Mouse (Mus musculus): Measurements from ENCODE around the gene Prickle2.

Gene Prickle2

DNA sequence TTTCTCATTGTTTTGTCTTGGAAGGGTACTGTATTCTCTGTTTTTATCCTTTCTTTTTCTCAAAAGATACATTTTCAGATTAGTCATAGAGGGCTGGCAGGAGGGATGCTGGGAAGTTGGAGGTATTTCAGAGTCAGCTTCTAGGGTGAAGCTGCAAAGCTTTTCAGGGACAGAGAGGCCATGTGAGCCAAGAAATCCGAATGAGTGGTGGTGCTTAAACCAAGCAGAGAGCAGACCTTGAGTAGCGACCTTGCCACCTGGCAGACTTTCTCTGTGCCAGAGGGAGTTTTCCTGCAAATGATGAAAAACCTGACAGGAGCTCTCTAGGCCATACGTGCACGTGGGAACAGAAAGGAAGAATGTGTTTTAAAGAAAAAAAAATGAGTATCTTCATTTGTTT is 130.7 kb downstream of the Prickle2 start:
- no peak for DNase-seq

DNA sequence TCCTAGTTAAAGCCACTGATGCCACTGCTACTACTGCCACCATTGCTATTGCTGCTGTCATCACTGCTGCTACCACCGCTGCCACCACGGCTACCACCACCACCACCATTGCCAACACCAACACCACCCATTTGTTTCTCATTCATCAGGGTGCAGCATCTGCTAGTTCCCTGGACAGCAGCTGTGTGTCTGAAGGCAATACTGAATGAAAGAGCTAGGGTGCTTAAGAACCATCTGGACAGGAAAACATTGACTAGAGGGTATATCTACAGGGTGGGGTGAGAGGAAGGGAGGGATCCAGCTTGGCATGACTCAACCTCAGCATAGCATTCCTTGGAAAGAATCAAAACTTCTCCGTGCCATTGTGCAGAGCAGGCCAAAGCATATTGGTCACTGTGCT is 133.8 kb downstream of the Prickle2 start:
- no peak for DNase-seq

DNA sequence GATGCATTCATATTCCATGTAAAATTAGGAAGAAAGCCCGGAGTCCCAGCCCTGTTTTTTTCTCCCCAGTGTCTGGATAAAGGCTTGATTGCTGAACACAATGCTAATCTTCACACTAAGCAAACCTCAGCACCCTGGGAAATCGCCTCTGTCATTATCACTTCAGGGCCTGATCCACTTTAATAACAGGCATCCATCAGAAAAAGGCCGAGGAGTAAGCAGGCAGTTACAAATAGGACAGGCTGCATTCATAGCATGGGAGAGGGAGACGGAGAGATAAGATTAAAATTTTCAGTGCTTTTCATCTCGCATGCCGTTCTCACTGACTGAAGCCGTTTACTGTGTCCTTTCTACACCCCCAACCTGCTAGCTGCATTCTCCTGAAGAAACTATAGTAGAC is 135.9 kb downstream of the Prickle2 start:
- no peak for DNase-seq

DNA sequence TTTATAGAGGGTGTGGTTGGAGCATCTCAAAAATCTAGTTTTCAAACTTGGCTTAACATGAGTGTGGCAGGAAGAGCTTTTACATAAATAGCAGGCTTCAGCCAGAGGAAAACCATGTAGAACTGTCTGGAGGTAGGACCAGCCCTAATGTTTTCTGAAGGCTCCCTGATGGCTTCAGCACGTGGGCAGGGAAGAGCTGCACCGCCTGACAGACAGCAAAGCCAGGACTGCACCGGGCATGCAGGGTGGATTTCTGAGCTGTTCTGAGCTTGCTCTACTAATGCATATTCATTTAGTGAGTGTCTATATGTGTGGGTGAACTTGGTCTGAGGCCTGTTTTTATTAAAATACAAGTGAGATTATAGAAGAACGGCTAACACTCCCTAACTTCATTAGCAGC is 136.7 kb downstream of the Prickle2 start:
- no peak for DNase-seq

DNA sequence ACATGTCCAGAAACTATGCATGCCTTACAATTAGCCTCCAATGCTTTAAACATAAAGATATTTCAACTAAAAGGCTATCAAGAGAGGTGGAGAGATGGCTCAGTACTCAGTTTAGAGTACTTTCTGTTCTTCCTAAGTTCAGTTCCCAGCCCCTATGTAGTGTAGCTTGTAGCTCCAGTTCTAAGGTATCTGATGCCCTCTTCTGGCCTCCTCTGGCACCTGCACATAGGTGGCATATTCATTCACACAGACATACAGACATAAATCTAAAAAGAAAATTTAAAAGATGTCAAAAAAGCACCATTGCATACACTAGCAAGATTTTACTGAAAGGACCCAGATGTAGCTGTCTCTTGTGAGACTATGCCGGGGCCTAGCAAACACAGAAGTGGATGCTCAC is 146.7 kb downstream of the Prickle2 start:
- no peak for DNase-seq

DNA sequence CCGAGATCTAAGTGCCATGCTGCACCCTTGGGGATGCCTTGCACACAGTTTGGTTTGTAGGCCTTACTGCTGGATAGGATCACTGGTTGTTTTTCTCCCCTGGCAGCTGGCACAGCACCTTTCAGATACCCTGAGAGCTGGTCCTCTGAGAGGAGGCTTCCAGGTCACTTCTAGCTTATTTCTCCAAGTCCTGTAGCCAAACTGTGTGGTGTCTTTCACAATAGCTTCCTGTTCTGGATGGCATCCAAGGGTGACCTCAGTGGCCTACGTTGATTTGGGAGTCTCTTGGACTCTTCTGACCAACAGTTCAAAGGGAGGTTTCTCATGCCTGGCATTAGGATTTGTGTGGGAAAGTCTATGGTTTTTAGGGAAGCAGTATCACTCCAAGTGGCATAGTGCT is 150.3 kb downstream of the Prickle2 start:
- no peak for DNase-seq

DNA sequence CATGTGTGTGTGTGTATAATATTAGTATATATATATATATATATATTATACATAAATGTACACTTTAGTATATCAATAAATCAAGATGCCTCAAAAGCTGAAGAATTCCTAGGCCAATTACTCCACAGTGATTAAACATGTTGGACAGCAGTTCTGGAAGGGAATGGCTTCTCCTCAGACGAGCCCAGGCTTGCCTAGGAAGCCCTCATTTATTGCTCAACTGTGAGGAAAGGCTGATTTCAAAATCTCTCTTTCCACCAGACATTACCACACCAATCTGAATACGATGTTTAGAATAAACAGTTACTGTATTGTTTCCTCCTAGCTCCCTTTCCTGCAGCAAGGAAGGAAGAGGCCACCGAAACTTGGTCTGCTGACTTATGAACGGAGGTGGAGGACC is 152.9 kb downstream of the Prickle2 start:
- DNase-seq, result no peak

DNA sequence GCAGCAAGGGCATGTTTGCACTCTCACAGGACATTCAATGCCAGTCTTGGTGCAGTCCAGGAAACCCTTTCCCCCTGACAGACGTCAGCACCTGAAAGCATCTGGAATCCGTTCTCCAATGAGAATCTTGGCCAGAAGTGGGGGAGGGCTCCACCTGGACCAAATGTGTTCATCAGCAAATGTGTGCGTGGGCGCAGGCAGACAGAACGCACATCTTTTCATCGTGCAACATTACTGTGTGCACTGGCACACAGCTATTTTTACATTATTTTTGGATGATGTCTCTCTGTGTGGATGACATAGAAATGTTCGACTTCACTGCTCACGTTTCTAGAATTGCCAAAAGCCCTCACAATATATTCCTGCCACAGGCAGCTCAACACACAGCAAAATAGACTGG is 156.7 kb downstream of the Prickle2 start:
- no peak for DNase-seq

DNA sequence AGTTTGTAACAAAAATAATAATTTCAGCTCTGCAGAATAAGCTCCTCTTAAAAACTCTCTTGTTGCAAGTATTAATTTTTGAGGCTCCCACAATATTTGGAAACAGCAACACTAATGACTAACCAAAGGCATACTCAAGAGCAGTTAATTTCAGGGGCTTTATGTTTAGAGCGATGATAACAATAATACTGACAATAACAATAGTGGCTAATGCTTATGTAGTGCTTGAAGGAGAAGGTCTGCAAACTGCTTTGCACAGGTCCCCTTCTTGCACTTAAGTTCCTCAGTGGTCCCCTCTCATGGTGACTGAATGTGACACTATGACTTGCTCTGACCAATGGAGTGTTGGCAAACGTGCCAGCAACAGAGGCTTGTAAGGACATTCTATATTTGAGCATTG is 160.8 kb downstream of the Prickle2 start:
- no peak for DNase-seq

DNA sequence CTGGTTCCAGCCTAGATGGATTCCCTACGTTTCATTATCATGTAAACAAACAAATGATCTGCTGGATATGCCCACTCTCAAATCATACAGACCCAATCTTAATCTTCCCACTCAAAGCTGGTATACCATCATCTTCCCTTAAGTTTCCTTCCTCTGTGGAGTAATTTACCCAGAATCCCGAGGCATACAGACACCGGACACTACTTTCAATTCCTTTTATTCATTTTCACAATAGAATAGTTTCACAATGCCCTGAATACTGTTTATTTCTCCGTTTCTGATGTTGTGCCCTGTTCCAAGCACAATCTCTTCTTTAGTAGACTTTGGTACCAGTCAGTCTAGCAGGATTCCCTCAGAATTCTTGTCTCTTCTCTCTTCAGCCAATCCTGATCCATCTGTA is 162.1 kb downstream of the Prickle2 start:
- DNase-seq, result no peak

DNA sequence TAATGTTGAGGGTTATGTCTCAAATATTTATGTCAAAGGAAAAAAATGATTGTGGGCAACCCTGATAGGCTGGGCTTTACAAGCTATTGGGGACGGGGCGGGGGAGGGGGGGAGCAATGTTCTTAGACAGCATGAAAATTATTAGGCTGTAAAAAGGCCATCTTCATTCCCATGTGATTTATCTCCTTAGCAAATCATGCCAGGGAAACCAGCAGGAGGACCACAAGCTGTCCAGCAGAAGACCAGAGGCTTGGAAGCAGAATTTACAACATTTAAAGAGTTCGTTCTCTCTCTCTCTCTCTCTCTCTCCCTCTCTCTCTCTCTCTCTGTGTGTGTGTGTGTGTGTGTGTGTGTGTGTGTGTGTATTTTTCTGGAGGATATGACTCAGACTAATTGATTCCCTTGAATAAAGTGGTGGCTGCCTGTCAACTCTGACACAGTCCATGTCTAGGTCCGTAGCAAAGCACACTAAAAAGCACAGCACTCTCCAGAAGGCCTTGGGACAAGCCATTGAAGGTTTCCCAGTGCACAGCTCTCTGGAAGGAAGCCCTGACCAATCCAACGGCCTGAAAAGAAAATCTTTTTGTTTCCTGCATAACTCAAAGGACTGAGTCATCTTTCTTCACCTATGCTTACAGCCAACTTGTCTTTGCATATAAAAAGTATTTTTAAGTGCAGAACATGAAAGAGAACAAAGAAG is 163.4 kb downstream of the Prickle2 start:
- no peak for DNase-seq

DNA sequence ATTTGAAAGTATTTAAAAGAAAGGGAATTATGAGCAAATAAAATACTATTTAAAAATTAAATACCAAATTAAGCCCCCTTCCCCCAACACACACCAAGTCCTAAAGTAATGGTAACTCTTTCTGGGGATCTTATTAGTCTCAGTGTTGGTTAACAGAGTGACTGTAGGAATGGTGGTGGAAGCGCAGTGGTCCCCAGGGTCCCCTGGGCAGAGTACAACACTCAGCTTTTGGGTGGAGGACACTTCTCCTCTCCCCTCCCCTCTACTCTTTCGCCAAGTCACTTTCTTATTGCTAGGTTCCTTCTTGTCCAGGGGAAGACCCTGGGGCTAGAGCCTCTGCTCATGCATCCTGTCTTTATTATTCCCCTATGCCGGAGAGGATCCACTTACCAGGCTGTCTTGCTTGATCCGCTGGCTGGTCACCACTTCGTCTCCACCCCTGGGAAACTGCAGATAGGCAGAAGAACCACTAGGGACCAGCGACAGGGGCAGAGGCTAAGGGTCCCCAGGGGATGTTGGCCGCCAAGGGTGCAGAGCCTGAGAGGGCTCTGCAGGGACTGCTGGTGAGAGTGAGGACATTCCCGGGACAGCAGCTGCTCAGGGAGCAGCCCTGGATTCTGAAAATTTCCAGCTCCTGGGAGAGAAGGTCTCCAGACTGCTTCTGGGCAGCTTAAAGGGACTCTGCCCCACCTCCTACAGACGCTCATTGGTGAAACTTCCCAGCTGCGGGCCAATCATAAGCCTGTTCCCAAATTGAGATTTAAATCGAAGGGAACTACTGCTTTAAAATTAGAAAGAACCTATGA is 171.5 kb downstream of the Prickle2 start:
- DNase-seq, result peak; percentile 46

DNA sequence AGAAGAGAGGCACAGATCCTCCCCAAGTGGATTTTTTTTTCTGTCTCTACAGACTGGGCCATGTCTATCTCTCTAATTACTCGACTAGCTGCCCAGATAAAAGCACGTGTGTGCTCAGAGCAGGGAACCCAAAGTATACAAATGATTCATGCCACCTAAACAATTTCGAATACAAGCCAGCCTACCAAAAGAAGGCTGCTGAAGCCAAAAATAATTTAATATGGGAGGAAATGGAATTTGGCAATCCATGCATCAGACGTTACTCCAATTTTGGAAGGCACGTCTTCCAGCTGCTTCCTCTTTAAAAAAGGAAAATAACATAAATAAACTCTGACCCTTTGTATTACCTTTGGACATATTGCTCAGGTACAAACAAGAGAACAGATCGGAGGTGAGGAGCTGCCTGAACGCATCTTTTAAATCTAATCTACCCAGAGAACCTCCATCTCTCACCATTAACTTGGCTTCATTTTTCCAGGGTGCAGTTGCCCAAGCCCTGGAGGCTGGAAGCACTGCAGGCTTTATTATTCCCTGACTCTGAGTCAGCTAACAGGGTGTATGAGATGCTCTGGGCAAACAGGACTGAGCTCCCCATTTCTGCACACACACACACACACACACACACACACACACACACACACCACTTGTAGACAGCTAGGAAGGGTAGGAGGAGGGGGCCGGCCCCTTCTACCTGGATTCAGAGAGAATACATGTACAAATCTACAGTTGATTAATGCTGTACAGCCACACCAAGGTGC is 172.5 kb downstream of the Prickle2 start:
- no peak for DNase-seq

DNA sequence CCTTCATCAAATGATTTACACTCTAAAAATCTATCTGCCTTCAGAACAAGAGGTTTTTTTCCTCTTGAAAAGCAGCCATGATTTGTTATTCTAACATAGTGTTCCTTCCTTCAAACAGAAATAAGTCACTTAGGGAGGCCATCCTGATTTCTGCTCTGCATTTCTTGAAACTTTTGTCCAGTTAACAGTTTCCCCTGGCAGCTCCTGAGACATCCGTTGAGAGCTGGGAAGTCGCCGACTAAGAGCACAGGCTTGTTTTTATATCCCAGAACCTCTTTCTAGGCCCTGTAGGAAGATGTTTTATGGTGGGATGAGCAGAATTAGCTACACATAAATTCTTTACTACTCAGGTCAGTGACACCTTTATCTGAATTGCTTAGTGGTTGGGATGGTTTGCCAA is 173.1 kb downstream of the Prickle2 start:
- no peak for DNase-seq

DNA sequence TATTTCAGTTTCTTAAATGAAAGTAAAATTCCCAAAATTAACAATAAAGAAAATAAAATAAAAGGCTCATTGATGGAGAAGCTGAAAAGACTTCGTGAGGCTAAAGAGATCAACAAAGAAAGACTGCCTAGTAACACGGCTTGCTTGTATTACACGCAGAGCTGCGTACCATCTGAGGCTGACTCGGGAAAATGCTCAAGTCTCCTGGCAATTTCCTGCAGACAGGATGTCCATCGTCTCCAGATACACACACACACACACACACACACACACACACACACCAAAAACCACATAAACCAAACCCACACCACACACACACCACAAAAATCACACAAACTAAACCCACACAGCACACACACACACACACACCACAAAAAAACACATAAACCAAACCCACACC is 173.6 kb downstream of the Prickle2 start:
- DNase-seq, result no peak

DNA sequence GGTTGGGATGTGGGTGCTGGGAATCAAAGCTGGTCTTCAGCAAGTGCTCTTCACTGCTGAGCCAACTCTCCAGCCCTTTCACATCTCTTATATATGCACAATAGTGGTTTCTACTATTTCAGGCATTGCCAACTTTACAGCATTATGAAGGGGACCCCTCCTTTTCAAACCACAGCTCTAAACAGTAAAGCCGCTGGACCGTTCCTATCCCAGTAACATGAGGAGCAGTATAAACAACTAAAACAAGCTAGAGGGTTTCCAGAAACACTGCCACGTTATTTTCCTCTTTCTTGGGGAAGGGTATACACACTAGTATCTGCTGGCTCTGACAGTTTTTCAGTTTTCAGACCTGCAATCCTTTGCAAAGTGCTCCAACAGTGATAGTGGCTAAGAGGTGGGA is 179.7 kb downstream of the Prickle2 start:
- no peak for DNase-seq

DNA sequence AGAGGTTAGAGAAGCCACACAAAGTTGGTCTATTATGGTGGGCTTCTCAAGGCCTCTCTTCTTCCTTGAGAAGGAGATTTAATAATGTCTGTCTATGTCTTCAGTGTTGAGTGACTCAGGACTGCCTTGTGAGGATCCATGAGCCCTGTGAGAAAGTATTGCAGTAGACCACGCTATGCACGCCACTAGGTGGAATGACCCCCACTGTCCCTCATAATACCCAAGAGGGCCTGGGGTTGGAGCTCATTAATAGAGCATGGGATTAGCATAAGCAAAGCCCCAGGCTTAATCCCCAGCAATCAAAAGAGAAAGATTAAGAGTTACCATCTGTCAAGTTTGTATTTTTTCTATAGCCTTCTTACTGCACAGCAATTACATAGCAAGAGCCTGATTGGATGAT is 180.3 kb downstream of the Prickle2 start:
- peak; percentile 85 for DNase-seq

DNA sequence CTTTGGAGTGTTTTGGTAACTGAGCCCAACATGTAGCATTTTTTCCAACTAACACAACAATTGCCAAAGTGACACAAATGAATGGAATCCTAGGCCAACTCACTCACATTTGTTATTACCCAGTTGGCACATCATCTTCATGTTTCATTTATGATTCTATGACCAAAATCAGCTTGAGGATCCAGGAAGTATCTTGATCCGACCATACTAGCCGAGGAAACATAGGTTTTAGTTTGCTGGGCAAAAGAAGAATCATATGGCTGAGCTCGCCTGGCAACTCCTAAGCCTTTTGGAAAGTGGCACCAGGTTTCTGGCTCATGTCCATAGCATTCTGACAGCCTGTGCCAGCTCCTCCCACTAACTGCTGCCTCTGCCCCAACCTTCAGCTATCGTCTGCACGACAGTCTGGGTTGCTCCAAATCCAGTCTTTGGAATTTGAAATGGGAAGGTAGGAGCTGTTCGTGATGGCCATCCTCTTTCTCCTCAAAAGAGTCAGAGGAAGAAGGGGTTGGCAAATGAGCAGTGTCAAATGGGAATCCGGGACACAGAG is 184.4 kb downstream of the Prickle2 start:
- DNase-seq, result no peak

DNA sequence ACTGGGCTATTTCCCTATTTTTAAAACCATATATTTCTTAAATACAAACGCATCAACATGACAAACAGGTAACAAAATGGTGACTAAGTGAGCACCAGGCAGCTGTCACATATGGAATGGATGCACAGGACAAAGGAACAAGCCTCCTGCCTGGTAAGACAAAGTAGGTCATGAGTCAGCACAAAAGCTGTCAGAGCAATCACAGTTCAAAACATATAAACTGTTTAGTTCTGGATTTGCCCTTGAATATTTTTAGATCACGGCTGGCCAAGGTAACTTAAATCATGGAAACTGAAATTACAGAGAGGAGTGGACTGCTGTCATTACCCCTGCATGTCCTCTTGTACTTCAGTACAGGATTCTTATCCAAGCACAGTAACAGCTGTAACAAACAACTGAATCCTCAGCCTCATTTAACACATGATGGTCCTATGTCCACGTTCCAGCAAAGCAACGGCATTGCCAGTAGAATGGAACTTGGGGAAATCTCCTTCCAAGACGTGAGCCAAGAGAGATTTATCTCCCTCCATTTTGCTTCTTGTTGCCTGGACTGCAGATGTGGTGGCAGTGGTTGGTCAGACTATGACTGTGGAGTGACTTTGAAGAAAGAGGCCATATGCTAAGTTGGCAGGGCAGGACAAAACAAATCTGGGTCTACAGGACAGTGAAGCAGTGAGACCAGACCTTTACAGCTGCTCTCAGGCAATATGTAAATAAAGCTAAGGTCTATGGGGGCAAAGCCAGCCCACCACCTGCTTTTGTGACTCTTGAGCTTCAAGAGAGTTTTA is 185.7 kb downstream of the Prickle2 start:
- DNase-seq, result peak; percentile 52

DNA sequence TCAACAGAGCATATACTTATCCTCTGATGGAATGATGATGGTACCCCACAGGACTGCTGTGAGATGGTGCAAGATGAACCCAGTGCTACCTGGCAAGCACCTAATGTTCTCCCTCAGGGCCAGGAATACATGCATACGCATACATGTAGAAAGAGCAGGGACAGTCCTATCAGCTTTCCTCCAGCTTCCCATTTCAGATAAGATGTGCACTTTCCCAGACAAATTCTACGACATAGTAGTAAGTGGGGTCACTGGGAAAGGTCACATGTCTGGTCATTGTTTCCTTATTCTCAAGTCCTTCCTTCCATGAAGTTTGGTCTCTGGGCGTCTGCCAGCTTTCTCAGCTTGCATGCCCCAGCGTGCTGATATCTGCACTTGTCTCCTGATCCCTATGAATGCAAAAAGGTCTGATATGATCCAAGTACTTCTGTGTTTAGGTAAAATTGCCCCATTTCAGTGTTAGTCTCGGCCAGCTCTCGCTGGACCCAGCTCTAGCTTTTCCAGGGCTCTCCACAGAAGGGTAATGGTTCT is 187.5 kb downstream of the Prickle2 start:
- no peak for DNase-seq

DNA sequence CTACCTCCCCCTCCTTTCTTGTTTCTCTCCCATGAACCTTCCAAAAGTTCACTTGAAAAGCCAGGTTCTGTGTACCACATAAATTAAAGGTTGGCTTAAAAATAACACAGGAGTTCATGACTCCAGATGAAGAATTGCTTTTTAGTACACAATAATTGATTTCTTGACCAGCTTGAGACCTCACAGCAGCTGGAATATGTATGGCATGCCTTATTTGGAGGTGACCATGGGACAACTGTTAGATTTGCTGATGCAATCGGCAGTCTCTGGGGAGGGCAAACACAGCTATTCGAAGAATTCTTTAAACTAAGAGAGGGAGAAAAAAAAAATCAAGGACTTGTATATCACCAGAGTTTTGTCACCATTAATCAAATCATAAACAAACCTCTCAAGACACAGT is 189.0 kb downstream of the Prickle2 start:
- no peak for DNase-seq

DNA sequence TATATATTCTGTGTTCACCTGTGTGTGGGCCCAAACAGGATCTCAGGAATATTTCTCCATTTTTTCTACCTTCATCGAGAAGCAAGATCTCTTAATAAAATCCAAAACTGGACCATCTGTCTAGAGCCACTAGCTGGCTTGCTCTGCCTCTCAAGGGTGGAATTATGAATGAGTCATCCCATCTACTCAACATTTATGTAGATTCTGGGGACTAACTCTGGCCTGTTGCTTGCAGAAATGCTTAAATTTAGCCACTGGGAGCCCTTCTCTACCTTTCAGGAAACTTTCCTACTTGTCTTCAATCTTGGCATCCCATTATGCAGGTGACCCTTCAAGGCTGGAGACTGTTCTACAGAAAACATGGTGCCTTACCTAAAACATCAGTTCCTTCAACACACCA is 194.0 kb downstream of the Prickle2 start:
- DNase-seq, result no peak

DNA sequence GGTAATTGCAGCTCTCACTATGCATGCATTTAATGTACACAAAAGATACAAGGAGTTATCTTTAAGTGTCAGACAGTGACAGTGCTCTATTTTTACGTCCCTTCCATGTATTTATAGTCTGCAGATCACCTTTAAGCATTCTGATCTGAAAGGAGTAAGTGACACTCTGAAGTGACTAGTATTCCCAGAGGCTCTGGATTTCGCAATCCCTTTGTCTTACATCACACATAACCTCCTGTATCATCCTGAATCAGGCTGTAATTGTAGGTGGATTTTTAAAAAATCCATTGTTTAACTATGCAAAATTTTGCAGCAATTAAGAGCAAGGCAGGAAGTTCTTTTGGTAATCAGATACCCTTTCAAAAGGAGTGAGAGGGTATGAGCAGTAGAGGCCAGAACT is 196.2 kb downstream of the Prickle2 start:
- DNase-seq, result no peak

Measured in retina, postnatal 1 day (tissue).